Mouse (Mus musculus): ENCODE data around the gene Plcxd2.

DNA sequence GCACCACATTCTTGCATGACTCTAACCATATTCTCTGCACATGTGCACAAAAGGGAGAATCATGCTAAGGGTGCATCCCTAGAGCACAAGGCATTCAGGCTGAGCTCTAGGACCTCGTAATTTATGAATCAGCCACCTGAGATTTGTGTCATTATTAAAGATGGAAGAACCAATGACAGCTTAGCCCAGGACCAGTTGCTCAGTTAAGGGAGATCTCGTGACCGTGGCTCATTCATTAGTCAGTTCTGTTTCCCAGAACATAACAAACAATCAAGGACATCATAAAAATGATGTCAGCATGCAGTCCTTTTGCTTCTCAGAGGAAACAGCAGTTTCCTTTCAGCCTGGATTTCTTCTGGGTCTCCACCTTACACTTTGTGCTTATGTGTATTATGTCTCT is 49.0 kb downstream of the Plcxd2 start:
- TF ChIP-seq POLR2A (IDR thresholded peaks at IDR 0.05; ENCODE audit: borderline replicate concordance, insufficient read depth, low read length): no peak
- no peak for TF ChIP-seq CTCF (IDR thresholded peaks at IDR 0.05; ENCODE audit: borderline replicate concordance, insufficient read depth, low read depth, low read length)
